Mouse (Mus musculus) olfactory bulb, adult 2 months (tissue): Measurements from ENCODE around the gene Gas7. TPM values are rescaled to one million over a fixed set of nuclear protein-coding genes. Genes with fewer than 3 reads are reported as not detected.

Experiments
- H3K27ac ChIP-seq: fragments of 200-500 bp; 2 replicates; pipeline ENCODE4 v1.5.1; 2012; ENCODE audit warnings: low read depth, low read length; ENCODE audit not compliant: insufficient read depth
- H3K4me1 ChIP-seq: fragments of 200-500 bp; 2 replicates; pipeline ENCODE4 v1.6.1; 2012; ENCODE audit warnings: low read length; ENCODE audit not compliant: control insufficient read depth, insufficient read depth
- H3K4me3 ChIP-seq: fragments of 200-500 bp; 2 replicates; pipeline ENCODE4 v1.5.1; 2012; ENCODE audit warnings: mild to moderate bottlenecking, low read depth, low read length, moderate library complexity; ENCODE audit not compliant: insufficient read depth
- CTCF ChIP-seq: fragments of 200-500 bp; IDR thresholded peaks from 2 replicates; pipeline ENCODE4 v1.5.1; 2012; ENCODE audit warnings: low read depth, mild to moderate bottlenecking, low read length, moderate library complexity; ENCODE audit not compliant: insufficient read depth
- POLR2A ChIP-seq: fragments of 200-500 bp; IDR thresholded peaks from 2 replicates; pipeline ENCODE4 v1.6.1; 2012; ENCODE audit warnings: mild to moderate bottlenecking, low read depth, low read length, moderate library complexity; ENCODE audit not compliant: insufficient read depth
- WGBS: fragments of 180-500 bp; shearing (Covaris S2); methylation state at CpG from one replicate; pipeline ENCODE4 v1.1.7; 2018; 5-methylcytosine and 5-hydroxymethylcytosine counted together
- polyA plus RNA-seq: library from polyadenylated mRNA; stranded (reverse); fragments of >200 nt; gene quantifications from 2 replicates; pipeline ENCODE4 v1.2.4, GENCODE M21; 2012; ENCODE audit warnings: low replicate concordance; ENCODE audit not compliant: missing spikeins, insufficient read depth, insufficient read length

The Gas7 gene
- polyA plus RNA-seq, 1 experiment, result not detected

DNA sequence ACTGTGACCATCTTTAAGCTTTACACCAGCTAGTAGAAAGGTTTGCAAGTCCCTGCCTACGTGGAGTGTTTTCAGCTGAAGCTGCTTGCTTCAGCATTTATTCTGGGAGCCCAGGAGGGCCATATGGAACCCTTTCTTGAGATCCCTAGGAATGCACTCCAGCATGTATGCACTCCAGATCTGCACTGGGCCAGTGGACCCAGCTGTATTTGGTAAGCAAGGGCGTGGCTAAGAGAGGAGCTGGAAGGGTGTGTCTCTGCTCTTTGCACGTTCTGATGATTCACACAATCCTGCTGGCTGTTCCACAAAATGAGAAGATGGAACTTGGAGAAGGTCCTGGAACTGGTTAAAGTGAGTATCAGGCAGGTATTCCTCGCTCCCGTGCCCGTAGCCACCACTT, 83.3 kb downstream of the Gas7 start:
- H3K27ac ChIP-seq, result no peak overlapping the region
- TF ChIP-seq POLR2A (no peak), CTCF (no peak)
- 80% methylated on average over 6 of the region's 6 CpGs for WGBS

GRCm38 (mm10) chr11:67544656-67545432, 89.6 kb downstream of the Gas7 start:
- 85% methylated on average over 11 of the region's 11 CpGs for WGBS
- H3K27ac ChIP-seq, result no peak overlapping the region
- no peak overlapping the region for H3K4me3 ChIP-seq
- H3K4me1 ChIP-seq, result peaks cover 13% of the 10 kb centered on the region
- TF ChIP-seq POLR2A (no peak), CTCF (no peak)

More for the DNA sequence above, 83.3 kb downstream of the Gas7 start:
- no peaks in the 10 kb centered on the region for H3K4me1 ChIP-seq
- H3K4me3 ChIP-seq, result no peak overlapping the region

- Histone ChIP-seq H3K4me3 (no peak overlapping the region), H3K4me1 (peaks cover 18% of the 10 kb centered on the region), H3K27ac (peak overlapping the region; percentile 26)
- 25% methylated on average over 5 of the region's 5 CpGs for WGBS
- no peak for TF ChIP-seq POLR2A
- no peak for TF ChIP-seq CTCF
These were observed 91.3 kb downstream of the Gas7 start for GRCm38 (mm10) chr11:67546582-67546981.

- no peak overlapping the region for H3K27ac ChIP-seq
- WGBS, result 71% methylated on average over 4 of the region's 4 CpGs
These were observed 94.1 kb downstream of the Gas7 start for GRCm38 (mm10) chr11:67549306-67549705.

GRCm38 (mm10) chr11:67549762-67550488, 94.7 kb downstream of the Gas7 start:
- H3K4me3 ChIP-seq, result no peak overlapping the region
- 76% methylated on average over 13 of the region's 13 CpGs for WGBS
- no peak for TF ChIP-seq POLR2A
- TF ChIP-seq CTCF, result no peak
- no peak overlapping the region for H3K27ac ChIP-seq
- peaks cover 18% of the 10 kb centered on the region for H3K4me1 ChIP-seq

More at GRCm38 (mm10) chr11:67549306-67549705, 94.1 kb downstream of the Gas7 start:
- H3K4me3 ChIP-seq, result no peak overlapping the region
- H3K4me1 ChIP-seq, result peaks cover 17% of the 10 kb centered on the region
- TF ChIP-seq CTCF (no peak), POLR2A (no peak)

DNA sequence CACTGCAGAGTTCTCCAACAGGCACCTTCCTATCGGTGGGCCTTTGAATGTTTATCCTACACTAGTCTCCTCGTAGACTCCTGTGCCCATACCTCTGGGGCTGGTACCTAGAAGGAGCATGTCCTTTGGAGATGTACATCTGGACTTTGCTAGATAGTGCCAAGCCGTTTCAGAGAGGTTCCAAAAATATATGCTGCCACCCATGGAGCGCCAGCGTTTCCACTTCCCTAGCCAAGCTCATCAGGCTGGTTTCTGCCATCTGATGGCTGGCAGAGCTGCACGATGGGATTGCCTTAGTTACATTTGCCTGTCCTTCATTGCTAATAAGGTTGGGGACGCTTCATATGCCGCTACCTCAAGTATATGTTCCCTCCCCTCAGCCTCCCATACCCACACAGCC, 97.2 kb downstream of the Gas7 start:
- Histone ChIP-seq H3K4me3 (no peak overlapping the region), H3K4me1 (peaks cover 15% of the 10 kb centered on the region), H3K27ac (no peak overlapping the region)
- no peak for TF ChIP-seq POLR2A
- TF ChIP-seq CTCF, result no peak
- 82% methylated on average over 8 of the region's 8 CpGs for WGBS

DNA sequence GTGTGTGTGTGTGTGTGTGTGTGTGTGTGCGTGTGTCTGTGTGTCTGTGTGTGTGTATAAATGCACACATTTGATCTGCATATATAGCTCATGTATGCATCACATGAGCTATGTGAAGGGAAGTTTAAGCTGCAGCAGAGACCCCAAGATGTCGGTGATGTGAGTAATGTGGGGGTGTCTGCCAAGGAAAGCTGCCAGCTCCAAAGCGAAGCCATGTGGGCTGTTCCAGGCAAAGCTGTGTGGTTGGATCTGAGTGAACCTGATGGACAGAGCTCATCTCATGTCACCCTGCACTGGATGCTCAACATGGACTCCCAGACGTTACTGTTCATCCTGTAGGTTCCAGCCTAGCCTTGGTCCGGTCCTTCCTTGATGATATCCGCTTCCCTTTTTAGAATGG, 99.0 kb downstream of the Gas7 start:
- H3K4me1 ChIP-seq, result peaks cover 15% of the 10 kb centered on the region
- TF ChIP-seq POLR2A, result no peak
- TF ChIP-seq CTCF, result no peak
- whole genome bisulfite sequencing, result 82% methylated on average over 6 of the region's 6 CpGs
- H3K4me3 ChIP-seq, result no peak overlapping the region
- H3K27ac ChIP-seq, result no peak overlapping the region

DNA sequence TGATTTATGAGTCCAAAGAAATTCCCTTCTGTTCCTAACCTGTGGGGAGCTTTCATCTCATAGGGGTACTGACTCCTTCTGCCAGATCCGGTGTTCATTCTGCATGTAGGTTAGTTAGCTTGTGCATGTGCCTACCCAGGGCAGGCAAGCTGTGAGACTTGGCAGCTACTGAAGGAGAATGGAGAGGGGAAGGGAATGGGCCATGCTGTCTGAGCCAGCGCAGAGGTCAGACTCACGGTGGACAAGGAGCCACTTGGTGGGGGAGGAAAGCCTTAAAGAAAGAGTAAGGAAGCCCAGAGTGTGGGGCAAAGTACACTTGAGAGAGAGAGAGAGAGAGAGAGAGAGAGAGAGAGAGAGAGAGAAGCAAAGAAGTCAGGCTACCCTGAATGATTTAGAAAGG, 101.1 kb downstream of the Gas7 start:
- TF ChIP-seq POLR2A (no peak), CTCF (no peak)
- no peak overlapping the region for H3K27ac ChIP-seq
- no peak overlapping the region for H3K4me3 ChIP-seq
- peaks cover 5% of the 10 kb centered on the region for H3K4me1 ChIP-seq
- WGBS, result 55% methylated on average over 3 of the region's 3 CpGs
